Mouse (Mus musculus): ENCODE data around the gene Pyroxd1.

Pyroxd1 gene

GRCm38 (mm10) chr6:142369568-142369967 lies 24.1 kb downstream of the Pyroxd1 start:
- in situ Hi-C loops (cut with MseI, MboI), result loop anchor here (10.0 to 25.0 kb wide), 2 partner anchors 145 to 368 kb away; no protein-coding TSS in a partner anchor

GRCm38 (mm10) chr6:142377081-142377480 lies 31.6 kb downstream of the Pyroxd1 start:
- in situ Hi-C loops (cut with MseI, MboI), result loop anchor here in 1 of 2 experiments (25.0 kb wide), 1 partner anchor 360 kb away; no protein-coding TSS in a partner anchor

- in situ Hi-C loops (cut with MseI, MboI), result loop anchor here in 1 of 2 experiments (25.0 kb wide), 1 partner anchor 359 kb away; no protein-coding TSS in a partner anchor
Measured at GRCm38 (mm10) chr6:142378576-142379330, 33.3 kb downstream of the Pyroxd1 start.

- in situ Hi-C loops (cut with MseI, MboI), result loop anchor here in 1 of 2 experiments (10.0 to 25.0 kb wide), 2 partner anchors 125 to 357 kb away; partner anchors contain the start of gene Ldhb
Measured at GRCm38 (mm10) chr6:142379961-142380360, 34.5 kb downstream of the Pyroxd1 start.

GRCm38 (mm10) chr6:142381615-142382014 lies 36.2 kb downstream of the Pyroxd1 start:
- in situ Hi-C loops (cut with MseI, MboI), result loop anchor here in 1 of 2 experiments (10.0 to 25.0 kb wide), 2 partner anchors 123 to 356 kb away; partner anchors contain the start of gene Ldhb

- in situ Hi-C loops (cut with MseI, MboI), result loop anchor here in 1 of 2 experiments (10.0 to 25.0 kb wide), 2 partner anchors 120 to 353 kb away; partner anchors contain the start of gene Ldhb
Measured at GRCm38 (mm10) chr6:142384521-142384920, 39.1 kb downstream of the Pyroxd1 start.

- in situ Hi-C loops (cut with MseI, MboI), result loop anchor here in 1 of 2 experiments (10.0 to 25.0 kb wide), 2 partner anchors 118 to 351 kb away; partner anchors contain the start of gene Ldhb
Measured at GRCm38 (mm10) chr6:142386285-142387010, 41.0 kb downstream of the Pyroxd1 start.

GRCm38 (mm10) chr6:142387011-142387754 lies 41.7 kb downstream of the Pyroxd1 start, which contains the start of the genes Recql and Golt1b:
Gene Recql (minus strand): TSS chr6:142387087.
Gene Golt1b (plus strand): TSS chr6:142387221.
- in situ Hi-C loops (cut with MseI, MboI), result loop anchor here in 1 of 2 experiments (10.0 to 25.0 kb wide), 2 partner anchors 118 to 350 kb away; partner anchors contain the start of gene Ldhb

- in situ Hi-C loops (cut with MseI, MboI), result loop anchor here in 1 of 2 experiments (10.0 to 25.0 kb wide), 2 partner anchors 117 to 349 kb away; partner anchors contain the start of gene Ldhb
Measured at GRCm38 (mm10) chr6:142387755-142388271, 42.4 kb downstream of the Pyroxd1 start.

GRCm38 (mm10) chr6:142389101-142389500 lies 43.6 kb downstream of the Pyroxd1 start:
- in situ Hi-C loops (cut with MseI, MboI), result loop anchor here in 1 of 2 experiments (10.0 to 25.0 kb wide), 2 partner anchors 116 to 348 kb away; partner anchors contain the start of gene Ldhb

GRCm38 (mm10) chr6:142392312-142392711 lies 46.9 kb downstream of the Pyroxd1 start:
- in situ Hi-C loops (cut with MseI, MboI), result loop anchor here in 1 of 2 experiments (25.0 kb wide), 1 partner anchor 345 kb away; no protein-coding TSS in a partner anchor

- in situ Hi-C loops (cut with MseI, MboI), result loop anchor here in 1 of 2 experiments (25.0 kb wide), 1 partner anchor 343 kb away; no protein-coding TSS in a partner anchor
Measured at GRCm38 (mm10) chr6:142394669-142395068, 49.2 kb downstream of the Pyroxd1 start.

GRCm38 (mm10) chr6:142395756-142396155 lies 50.3 kb downstream of the Pyroxd1 start:
- in situ Hi-C loops (cut with MseI, MboI), result loop anchor here in 1 of 2 experiments (25.0 kb wide), 1 partner anchor 342 kb away; no protein-coding TSS in a partner anchor

- in situ Hi-C loops (cut with MseI, MboI), result no loop called here
Measured at GRCm38 (mm10) chr6:142411140-142411539, 65.7 kb downstream of the Pyroxd1 start.

Measured in mouse trophoblast stem cell (cell line).